Mouse (Mus musculus) MEL (cell line): ENCODE measurements around the gene Srcin1. TPM values are rescaled to one million over a fixed set of nuclear protein-coding genes. Genes with fewer than 3 reads are reported as not detected.

ENCODE experiments used
- DNase-seq: peaks from one replicate; pipeline ENCODE4 v3.0.0; 2011; ENCODE audit warnings: low read depth, low spot score
- H3K27ac ChIP-seq: 2 replicates; pipeline ENCODE4 v1.5.1; 2012; ENCODE audit warnings: low read depth, mild to moderate bottlenecking, control low read depth, low read length, moderate library complexity; ENCODE audit not compliant: control insufficient read depth
- H3K27me3 ChIP-seq, 2 experiments: fragments of 150-350 bp in 1 of 2; sonication (generic) in 1 of 2; 2 replicates each; pipeline ENCODE4 v1.6.1; 2012; ENCODE audit warnings: low read length in 2 of 2, mild to moderate bottlenecking in 2 of 2, improper control_type of control experiment in 1 of 2, moderate library complexity in 1 of 2; ENCODE audit not compliant: insufficient read depth in 2 of 2, control insufficient read depth in 1 of 2
- H3K36me3 ChIP-seq, 2 experiments: 2 replicates each; pipeline ENCODE4 v1.6.1; 2012 to 2014; ENCODE audit warnings: low read length in 2 of 2, improper control_type of control experiment in 1 of 2, inconsistent platforms in 1 of 2, mild to moderate bottlenecking in 1 of 2; ENCODE audit not compliant: insufficient read depth in 2 of 2, control insufficient read depth in 1 of 2
- H3K4me1 ChIP-seq, 2 experiments: fragments of 150-350 bp in 1 of 2; sonication (generic) in 1 of 2; 2 replicates each; pipeline ENCODE4 v1.6.1; 2012; ENCODE audit warnings: low read length in 2 of 2, improper control_type of control experiment in 1 of 2, mild to moderate bottlenecking in 1 of 2; ENCODE audit not compliant: insufficient read depth in 2 of 2, control insufficient read depth in 1 of 2
- H3K4me3 ChIP-seq, 2 experiments: fragments of 150-350 bp in 1 of 2; sonication (generic) in 1 of 2; 2 replicates each; pipeline ENCODE4 v1.5.1; 2012; ENCODE audit warnings: low read depth in 2 of 2, low read length in 2 of 2, mild to moderate bottlenecking in 2 of 2, moderate library complexity in 2 of 2, control low read depth in 1 of 2, improper control_type of control experiment in 1 of 2; ENCODE audit not compliant: control insufficient read depth in 1 of 2, insufficient read depth in 1 of 2
- H3K79me2 ChIP-seq: 2 replicates; pipeline ENCODE4 v1.6.1; 2012; ENCODE audit warnings: mild to moderate bottlenecking, low read length, moderate library complexity; ENCODE audit not compliant: control insufficient read depth, poor library complexity, insufficient read depth
- H3K9ac ChIP-seq: 2 replicates; pipeline ENCODE4 v1.6.1; 2012; ENCODE audit warnings: low read depth, mild to moderate bottlenecking, control low read depth, low read length, moderate library complexity; ENCODE audit not compliant: control insufficient read depth, poor library complexity, severe bottlenecking
- H3K9me3 ChIP-seq: fragments of 150-350 bp; sonication (generic); replicated peaks from 2 replicates; pipeline ENCODE4 v1.6.1; 2012; ENCODE audit warnings: mild to moderate bottlenecking, low read length, improper control_type of control experiment, moderate library complexity; ENCODE audit not compliant: insufficient read depth
- BHLHE40 ChIP-seq: IDR thresholded peaks from 2 replicates; pipeline ENCODE4 v1.6.1; 2012; ENCODE audit warnings: low read depth, mild to moderate bottlenecking, inconsistent platforms, low read length, improper control_type of control experiment, borderline replicate concordance
- CTCF ChIP-seq, 3 experiments: IDR thresholded peaks in 2 of 3; conservative IDR thresholded peaks in 1 of 3; 2 replicates each; pipeline ENCODE4 v1.5.1; 2011 to 2012; ENCODE audit warnings: low read length in 3 of 3, low read depth in 2 of 3, mild to moderate bottlenecking in 2 of 3, improper control_type of control experiment in 1 of 3, inconsistent platforms in 1 of 3, mixed read lengths in 1 of 3, moderate library complexity in 1 of 3; ENCODE audit not compliant: control insufficient read depth in 1 of 3, insufficient read depth in 1 of 3, poor library complexity in 1 of 3, severe bottlenecking in 1 of 3
- GABPA ChIP-seq: IDR thresholded peaks from 2 replicates; pipeline ENCODE4 v1.6.1; 2012; ENCODE audit warnings: low read depth, mild to moderate bottlenecking, inconsistent platforms, low read length, improper control_type of control experiment, moderate library complexity
- HCFC1 ChIP-seq: IDR thresholded peaks from 2 replicates; pipeline ENCODE4 v1.6.1; 2012; ENCODE audit warnings: low read depth, mild to moderate bottlenecking, inconsistent platforms, low read length, improper control_type of control experiment, moderate library complexity
- MAFK ChIP-seq: IDR thresholded peaks from 2 replicates; pipeline ENCODE4 v1.6.1; 2011; ENCODE audit warnings: low read depth, mild to moderate bottlenecking, low read length, improper control_type of control experiment, borderline replicate concordance
- MXI1 ChIP-seq: IDR thresholded peaks from 2 replicates; pipeline ENCODE4 v1.6.1; 2011; ENCODE audit warnings: mild to moderate bottlenecking, low read depth, low read length, improper control_type of control experiment
- MYB ChIP-seq: IDR thresholded peaks from 2 replicates; pipeline ENCODE4 v1.6.1; 2011; ENCODE audit warnings: mild to moderate bottlenecking, low read depth, low read length, improper control_type of control experiment
- NRF1 ChIP-seq: IDR thresholded peaks from 2 replicates; pipeline ENCODE4 v1.6.1; 2014; ENCODE audit warnings: low read depth, mild to moderate bottlenecking, inconsistent platforms, low read length, improper control_type of control experiment, moderate library complexity; ENCODE audit not compliant: poor library complexity, insufficient read depth, severe bottlenecking
- SMC3 ChIP-seq: IDR thresholded peaks from 2 replicates; pipeline ENCODE4 v1.6.1; 2011; ENCODE audit warnings: low read depth, low read length, improper control_type of control experiment
- UBTF ChIP-seq: IDR thresholded peaks from 2 replicates; pipeline ENCODE4 v1.6.1; 2012; ENCODE audit warnings: low read depth, mild to moderate bottlenecking, inconsistent platforms, low read length, improper control_type of control experiment, moderate library complexity, borderline replicate concordance; ENCODE audit not compliant: insufficient read depth
- USF1 ChIP-seq: IDR thresholded peaks from 2 replicates; pipeline ENCODE4 v1.6.1; 2014; ENCODE audit warnings: low read depth, mild to moderate bottlenecking, inconsistent platforms, low read length, improper control_type of control experiment, moderate library complexity
- USF2 ChIP-seq, 2 experiments: IDR thresholded peaks; 2 replicates each; pipeline ENCODE4 v1.6.1; 2011 to 2012; ENCODE audit warnings: improper control_type of control experiment in 2 of 2, low read length in 2 of 2, borderline replicate concordance in 1 of 2, inconsistent platforms in 1 of 2, low read depth in 1 of 2, mild to moderate bottlenecking in 1 of 2; ENCODE audit not compliant: insufficient read depth in 1 of 2
- ZC3H11A ChIP-seq: IDR thresholded peaks from 2 replicates; pipeline ENCODE4 v1.6.1; 2012; ENCODE audit warnings: low read depth, mild to moderate bottlenecking, inconsistent platforms, low read length, improper control_type of control experiment
- ZMIZ1 ChIP-seq: IDR thresholded peaks from 2 replicates; pipeline ENCODE4 v1.6.1; 2012; ENCODE audit warnings: low read depth, mild to moderate bottlenecking, inconsistent platforms, low read length, improper control_type of control experiment, moderate library complexity
- polyA plus RNA-seq, 2 experiments: library from polyadenylated mRNA; stranded (reverse) in 1 of 2; unstranded in 1 of 2; fragments of >175 nt in 1 of 2; fragments of >200 nt in 1 of 2; gene quantifications; 2 replicates each; pipeline versions ENCODE4 v1.2.1 to v1.2.4; 2012; ENCODE audit warnings: low replicate concordance in 2 of 2, low read depth in 1 of 2; ENCODE audit not compliant: insufficient read length in 2 of 2, insufficient read depth in 1 of 2, missing spikeins in 1 of 2
- total RNA-seq: library from RNA; depleted of rRNA; stranded (reverse); fragments of 300-350 nt; gene quantifications from 2 replicates; pipeline ENCODE4 v1.2.3, GENCODE M21; 2012

Srcin1 gene
- total and polyA plus RNA-seq, 3 experiments: 0.04 to 0.10 TPM; not detected in 1

GRCm38 (mm10) chr11:97597945-97598691 is 22.1 kb upstream of the Srcin1 start:
- Histone ChIP-seq H3K9me3 (no peaks in the 10 kb centered on the region), H3K27me3 (peaks cover 12 to 14% of the 10 kb centered on the region in 2 experiments), H3K79me2 (no peaks in the 10 kb centered on the region), H3K4me3 (no peak overlapping the region), H3K9ac (no peak overlapping the region), H3K4me1 (no peaks in the 10 kb centered on the region), H3K27ac (no peak overlapping the region), H3K36me3 (no peaks in the 10 kb centered on the region)
- DNase-seq: no peak
- TF ChIP-seq SMC3 (no peak), MAFK (no peak), CTCF (IDR thresholded peaks at IDR 0.05 in 2 of 3, conservative IDR thresholded peaks at IDR 0.05 in 1 of 3; ENCODE audit: control insufficient read depth in 1 of 3, insufficient read depth in 1 of 3, low read depth in 2 of 3, low read length in 3 of 3, poor library complexity in 1 of 3, severe bottlenecking in 1 of 3) (peak in 1 of 3 experiments; percentile 29; a peak in 1 of 6 replicates), HCFC1 (no peak), BHLHE40 (no peak), USF2 (IDR thresholded peaks at IDR 0.05; ENCODE audit: borderline replicate concordance in 1 of 2, insufficient read depth in 1 of 2, low read depth in 1 of 2, low read length in 2 of 2) (no peak)

- Histone ChIP-seq H3K79me2 (no peaks in the 10 kb centered on the region), H3K4me1 (no peaks in the 10 kb centered on the region), H3K9me3 (no peaks in the 10 kb centered on the region), H3K9ac (no peak overlapping the region), H3K27me3 (peaks cover 10 to 22% of the 10 kb centered on the region in 2 experiments), H3K36me3 (no peaks in the 10 kb centered on the region), H3K4me3 (no peak overlapping the region), H3K27ac (no peak overlapping the region)
- TF ChIP-seq USF1 (no peak), USF2 (IDR thresholded peaks at IDR 0.05; ENCODE audit: borderline replicate concordance in 1 of 2, insufficient read depth in 1 of 2, low read depth in 1 of 2, low read length in 2 of 2) (no peak), MYB (no peak), ZMIZ1 (no peak), MXI1 (no peak), HCFC1 (no peak), NRF1 (no peak), CTCF (IDR thresholded peaks at IDR 0.05 in 2 of 3, conservative IDR thresholded peaks at IDR 0.05 in 1 of 3; ENCODE audit: control insufficient read depth in 1 of 3, insufficient read depth in 1 of 3, low read depth in 2 of 3, low read length in 3 of 3, poor library complexity in 1 of 3, severe bottlenecking in 1 of 3) (no peak), GABPA (no peak), ZC3H11A (no peak), UBTF (no peak)
- DNase-seq: no peak
These were observed 18.1 kb upstream of the Srcin1 start for GRCm38 (mm10) chr11:97594136-97594535.
